Mouse (Mus musculus) spleen, embryonic (tissue): ENCODE measurements around the gene Tpst2.

Experiments
- CTCF ChIA-PET: fragments of 350-600 bp; sonication (Branson Sonifier 250); formaldehyde crosslinking; loops from one replicate; lab custom pipeline; 2022; lab: Charles Lee

The Tpst2 gene

GRCm38 (mm10) chr5:112280863-112281660, 4.6 kb downstream of the Tpst2 start:
- CTCF ChIA-PET, result no interaction called here

DNA sequence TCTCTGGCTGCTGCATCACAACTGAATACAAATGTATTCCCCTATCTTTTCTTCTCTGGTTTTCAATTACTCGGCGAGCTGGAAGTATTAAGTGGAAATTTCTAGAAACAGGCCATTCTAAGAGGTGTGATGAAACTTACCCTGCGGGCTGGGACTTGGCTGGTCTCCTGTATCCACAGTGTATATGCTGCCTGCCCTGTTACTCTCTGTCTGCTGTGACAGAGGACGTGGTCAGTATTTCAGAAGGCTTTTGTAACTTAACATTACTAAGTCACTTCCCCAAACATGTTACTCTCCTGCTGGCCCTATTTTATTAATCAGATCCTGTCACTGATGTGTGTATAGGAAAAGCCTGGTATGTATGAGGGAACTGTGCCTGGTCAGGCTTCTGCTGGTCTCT, 5.2 kb downstream of the Tpst2 start:
- CTCF ChIA-PET, result interaction anchor here (0.6 kb wide), 1 partner anchor 31 kb away, joined by 3 read pairs; no protein-coding TSS in a partner anchor

GRCm38 (mm10) chr5:112282123-112282779, 5.8 kb downstream of the Tpst2 start:
- CTCF ChIA-PET, result interaction anchor here (0.6 kb wide), 1 partner anchor 32 kb away, joined by 3 read pairs; no protein-coding TSS in a partner anchor

GRCm38 (mm10) chr5:112282780-112283482, 6.4 kb downstream of the Tpst2 start:
- CTCF ChIA-PET, result no interaction called here

DNA sequence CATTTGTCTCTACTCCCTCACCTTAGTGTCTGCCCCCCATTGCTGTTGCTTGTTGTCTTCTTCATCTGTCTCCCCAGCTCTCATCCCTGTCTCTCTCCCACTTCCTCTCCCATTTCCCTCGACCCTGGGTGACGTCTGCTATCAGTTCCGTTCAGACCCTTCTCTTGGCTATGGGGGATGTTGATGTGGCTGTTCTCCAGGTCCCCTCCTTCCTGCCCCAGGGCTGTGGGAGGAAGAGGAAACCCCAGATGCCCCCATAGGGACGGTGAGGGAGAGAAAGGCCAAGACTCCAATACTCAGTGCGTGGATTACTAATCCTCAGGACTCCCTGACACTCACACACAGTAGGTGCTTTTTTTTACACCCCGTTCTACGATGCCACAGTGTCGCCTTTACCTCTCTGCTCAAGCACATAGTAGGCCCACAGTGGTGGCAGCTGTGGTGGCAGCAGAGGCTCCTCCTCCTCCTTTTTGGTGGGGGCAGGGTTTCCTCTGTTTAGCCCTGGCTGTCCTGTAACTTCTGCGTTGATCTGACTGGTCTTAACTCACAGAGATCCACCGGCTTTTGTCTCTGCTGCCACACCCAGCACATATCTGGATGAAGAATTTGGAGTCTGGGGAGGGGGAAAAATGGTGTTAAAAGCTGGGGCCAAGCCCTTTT, 7.2 kb downstream of the Tpst2 start:
- CTCF ChIA-PET, result no interaction called here

DNA sequence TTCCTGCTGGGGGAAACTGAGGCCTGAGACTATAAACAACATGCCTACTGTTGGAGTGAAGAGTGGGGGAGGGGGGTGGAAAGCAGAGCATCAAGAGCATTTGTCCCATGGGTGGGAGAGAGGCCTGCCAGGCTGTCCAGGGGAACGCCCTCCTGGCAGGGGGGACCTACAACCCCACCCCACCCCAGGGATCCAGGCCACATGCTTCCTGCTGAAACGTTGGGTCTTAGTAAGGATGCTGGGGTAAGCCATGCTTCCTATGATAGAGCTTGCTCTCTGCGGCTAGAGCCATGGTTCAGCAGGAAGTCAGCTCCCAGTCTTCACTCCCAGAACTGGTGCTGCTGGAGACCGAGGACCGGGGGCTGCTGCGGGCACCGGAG, 7.7 kb downstream of the Tpst2 start:
- CTCF ChIA-PET, result no interaction called here

DNA sequence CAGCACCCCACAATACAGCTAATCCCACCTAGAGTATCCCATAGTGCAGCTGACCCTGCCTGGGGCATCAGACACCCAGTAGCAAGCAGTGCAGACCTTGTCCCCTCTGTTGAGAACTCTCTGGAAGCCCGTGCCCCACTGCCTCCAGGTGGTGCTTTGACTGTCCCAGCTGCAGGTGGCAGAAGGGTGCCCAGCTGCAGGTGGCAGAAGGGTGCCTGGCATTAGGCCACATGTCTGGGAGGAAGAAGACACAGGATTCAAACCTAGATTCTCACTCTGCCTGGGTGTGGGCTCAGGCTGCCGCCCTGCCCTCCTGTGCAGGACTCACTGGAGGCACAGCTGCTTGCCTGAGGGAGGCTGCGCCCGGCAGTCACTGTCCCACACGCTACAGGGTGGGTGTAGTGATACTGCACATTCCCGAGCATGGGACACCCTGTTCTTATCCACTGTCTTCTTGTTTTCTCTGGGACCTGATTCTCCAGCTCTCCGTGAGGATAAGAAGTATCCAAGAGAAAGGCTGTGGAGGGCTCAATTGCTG, 9.1 kb downstream of the Tpst2 start:
- CTCF ChIA-PET, result interaction anchor here (0.6 to 2.4 kb wide), 2 partner anchors 45 to 183 kb away, joined by 6 to 20 read pairs; no protein-coding TSS in a partner anchor

DNA sequence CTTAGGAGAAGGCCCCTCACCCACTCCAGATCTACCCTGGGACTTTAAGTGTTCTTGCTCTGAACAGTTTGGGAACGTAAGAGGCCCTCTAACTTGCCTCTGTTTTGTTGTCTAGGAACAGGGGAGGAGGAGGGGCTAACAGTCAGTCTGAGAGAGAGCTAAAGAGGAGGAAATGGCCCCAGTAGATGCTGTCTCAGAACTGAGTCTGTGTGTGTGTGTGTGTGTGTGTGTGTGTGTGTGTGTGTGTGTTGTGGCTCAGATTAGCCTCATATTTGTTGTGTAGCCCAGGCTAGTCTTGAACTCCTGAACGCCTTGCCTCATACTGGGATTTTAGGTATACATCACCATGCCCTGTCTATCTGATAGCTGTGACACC, 10.1 kb downstream of the Tpst2 start:
- CTCF ChIA-PET, result interaction anchor here (0.7 to 2.4 kb wide), 4 partner anchors 8 to 371 kb away, joined by 3 to 6 read pairs (median 4); no protein-coding TSS in a partner anchor

DNA sequence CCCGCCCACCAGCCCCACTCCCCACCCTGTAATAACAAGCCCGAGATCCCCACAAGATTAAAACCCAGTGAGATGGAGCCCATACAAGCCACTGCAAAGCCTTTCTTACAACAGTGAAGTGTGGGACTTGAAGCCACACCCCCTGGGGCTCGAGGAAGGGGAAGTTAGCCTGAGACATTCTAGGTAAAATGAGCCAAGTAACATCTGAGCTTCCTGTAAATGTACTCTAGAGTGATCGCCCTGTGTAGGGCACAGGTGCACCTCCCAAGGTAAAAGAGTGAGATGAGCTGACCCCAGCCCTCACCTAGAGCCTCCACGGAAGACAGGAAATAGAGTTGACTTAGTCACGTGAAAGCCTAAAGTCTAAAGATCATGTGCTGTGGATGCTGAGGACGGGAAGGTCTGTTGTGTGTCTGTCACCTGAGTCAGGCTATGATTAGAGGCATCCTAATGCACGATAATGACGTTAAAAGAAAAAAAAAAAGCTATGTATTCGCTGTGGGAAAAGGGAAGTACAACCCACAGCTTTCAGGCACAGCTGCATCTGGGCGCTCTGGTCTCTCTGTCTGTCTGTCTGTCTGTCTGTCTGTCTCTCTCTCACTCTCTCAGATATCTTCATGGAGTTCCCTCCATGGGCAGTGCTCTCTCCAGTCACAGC, 10.6 kb downstream of the Tpst2 start:
- CTCF ChIA-PET, result interaction anchor here (0.7 to 2.4 kb wide), 4 partner anchors 9 to 371 kb away, joined by 3 to 6 read pairs (median 4); no protein-coding TSS in a partner anchor

- CTCF ChIA-PET, result interaction anchor here (1.2 to 2.4 kb wide), 2 partner anchors 9 to 47 kb away, joined by 4 to 6 read pairs; no protein-coding TSS in a partner anchor
Observed at GRCm38 (mm10) chr5:112287652-112288051, 11.2 kb downstream of the Tpst2 start.

- CTCF ChIA-PET, result interaction anchor here (2.4 kb wide), 1 partner anchor 48 kb away, joined by 6 read pairs; no protein-coding TSS in a partner anchor
Observed at GRCm38 (mm10) chr5:112288193-112289141, 12.0 kb downstream of the Tpst2 start.

GRCm38 (mm10) chr5:112289236-112289635, 12.7 kb downstream of the Tpst2 start:
- CTCF ChIA-PET, result no interaction called here

- CTCF ChIA-PET, result no interaction called here
Observed at GRCm38 (mm10) chr5:112289819-112290535, 13.5 kb downstream of the Tpst2 start.

GRCm38 (mm10) chr5:112290536-112290880, 14.0 kb downstream of the Tpst2 start:
- CTCF ChIA-PET, result no interaction called here

- CTCF ChIA-PET, result no interaction called here
Observed at GRCm38 (mm10) chr5:112291866-112292265, 15.4 kb downstream of the Tpst2 start.

DNA sequence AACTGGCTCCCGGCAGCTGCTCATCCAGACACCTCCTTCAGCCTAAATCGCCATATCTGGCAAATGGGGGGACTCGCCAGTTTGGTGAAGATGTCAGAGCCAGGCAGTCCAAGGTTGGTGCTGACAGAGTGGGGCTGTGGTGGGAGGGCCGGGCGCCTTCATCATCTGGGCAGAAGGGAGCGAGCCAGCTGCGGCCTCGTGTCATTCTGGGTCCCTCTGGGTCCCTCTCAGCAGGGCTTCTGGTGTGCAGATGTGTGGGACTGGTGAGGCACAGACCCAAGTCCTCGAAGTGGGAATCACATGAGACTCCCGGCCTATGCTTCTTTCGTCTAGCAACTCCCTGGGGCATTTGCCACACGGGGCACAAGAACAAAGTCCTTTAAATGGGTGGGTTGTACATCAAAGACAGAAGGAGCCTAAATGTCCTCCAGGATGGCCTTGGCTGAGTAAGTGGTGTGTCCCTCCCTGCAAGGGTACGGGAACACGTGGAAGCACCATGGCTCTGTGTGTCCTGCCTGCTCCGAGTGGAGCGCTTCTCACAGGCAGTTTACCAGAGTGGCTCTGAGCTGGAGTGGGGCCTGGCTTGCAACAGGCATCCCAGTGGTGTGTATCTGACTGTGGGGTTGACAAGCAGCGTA, 16.0 kb downstream of the Tpst2 start:
- CTCF ChIA-PET, result no interaction called here

DNA sequence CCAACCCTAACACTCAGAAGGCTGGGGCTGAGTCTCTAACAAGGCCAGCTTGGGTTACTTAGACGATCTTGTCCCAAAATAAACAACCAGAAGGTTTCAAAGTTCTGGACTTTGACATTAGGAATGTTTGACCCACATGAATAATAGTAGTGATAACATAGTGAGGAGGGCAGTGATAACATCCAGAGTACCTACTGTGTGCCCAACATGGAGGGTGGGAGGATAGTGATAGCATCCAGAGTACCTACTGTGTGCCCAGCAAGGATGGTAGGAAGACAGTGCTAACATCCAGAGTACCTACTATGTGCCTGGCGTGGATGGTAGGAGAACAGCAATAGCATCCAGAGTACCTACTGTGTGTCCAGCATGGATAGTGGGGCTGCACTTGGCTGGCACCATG, 17.3 kb downstream of the Tpst2 start:
- CTCF ChIA-PET, result no interaction called here

- CTCF ChIA-PET, result no interaction called here
Observed at GRCm38 (mm10) chr5:112294696-112295095, 18.2 kb downstream of the Tpst2 start.
